Mouse (Mus musculus) embryonic fibroblast, embryonic 13.5 days (primary cell): ENCODE results near the gene Fam111a.

Source experiments
- CTCF ChIP-seq: IDR thresholded peaks from 2 replicates; pipeline ENCODE4 v1.5.1; 2011; ENCODE audit warnings: mild to moderate bottlenecking, control low read depth, low read length, moderate library complexity, borderline replicate concordance; ENCODE audit not compliant: insufficient read depth
- POLR2A ChIP-seq: IDR thresholded peaks from 2 replicates; pipeline ENCODE4 v1.6.1; 2011; ENCODE audit warnings: low read depth, mild to moderate bottlenecking, control low read depth, low read length, moderate library complexity

DNA sequence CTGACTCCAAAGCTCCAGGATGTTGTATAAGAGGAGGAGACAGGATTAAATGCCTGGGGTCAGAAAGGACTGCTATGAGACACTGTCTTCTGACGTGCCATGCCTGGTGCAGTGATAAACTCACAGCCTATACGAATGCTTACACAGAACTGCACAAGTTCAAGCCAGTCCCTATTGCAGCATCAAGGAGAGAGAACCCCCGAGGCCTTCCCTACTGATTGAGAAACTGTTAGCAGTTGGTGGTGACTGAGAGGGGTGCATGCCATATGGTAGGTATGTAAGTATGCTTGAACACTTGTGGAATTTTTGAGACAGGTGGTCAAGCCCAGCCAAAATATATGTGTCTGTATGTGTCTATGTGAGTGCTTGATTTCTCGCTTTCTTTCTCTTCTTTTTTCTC is 22.2 kb upstream of the Fam111a start:
- no peak for TF ChIP-seq CTCF
- no peak for TF ChIP-seq POLR2A
